Comparison of ENCODE assay signal across 25 mouse cellular contexts in the genomic region with DNA sequence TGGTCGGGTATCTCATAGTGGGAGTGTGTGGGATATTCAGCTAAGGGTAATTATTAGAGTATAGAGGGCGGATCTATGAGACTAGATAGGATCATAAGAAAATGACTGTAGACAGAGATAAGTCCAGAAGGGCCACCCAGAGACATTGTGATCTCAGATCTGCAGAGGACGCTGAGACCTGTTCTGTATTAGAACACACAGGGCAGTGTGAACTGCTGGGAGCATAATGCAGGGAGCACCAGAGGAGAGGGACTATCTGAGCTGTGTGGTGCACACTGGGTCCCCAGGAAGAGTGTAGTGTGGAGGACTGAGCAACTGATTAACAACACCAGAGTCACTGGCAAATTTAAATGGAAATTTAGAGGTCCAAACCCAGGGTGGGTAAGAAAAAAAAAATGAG.
DNase-seq lines count a peak whose midpoint lies in the region; ATAC-seq and TF ChIP-seq lines count a peak whose summit lies in the region.
"Had no signal": no experiment of that assay in that cellular context is flagged by ENCODE, and none has a peak within 500 bp of the region (broad histone marks: within the 10 kb centered on the region; RNA-seq: fewer than 3 reads in every experiment).

No protein-coding gene starts in this region.

- no peak for TF ChIP-seq CTCF in G1E (IDR thresholded peaks at IDR 0.05; ENCODE audit: low read depth, low read length)
- no peak for TF ChIP-seq CTCF in gastrocnemius, adult 2 months (IDR thresholded peaks at IDR 0.05)

- H3K4me3 ChIP-seq in G1E (ENCODE audit: low read depth, low read length) = no peak overlapping the region
- H3K4me3 ChIP-seq in liver, embryonic 15.5 days (replicated peaks) = no peak overlapping the region
- H3K4me3 ChIP-seq in gastrocnemius, adult 2 months = no peak overlapping the region
- H3K4me3 ChIP-seq: embryonic facial prominence, embryonic 12.5 days; embryonic facial prominence, embryonic 15.5 days; heart, embryonic 12.5 days; heart, embryonic 15.5 days; hindbrain, embryonic 10.5 days; hindbrain, embryonic 13.5 days had no signal

- H3K9me3 ChIP-seq in G1E (replicated peaks) = no peaks in the 10 kb centered on the region
- H3K9me3 ChIP-seq in liver, embryonic 15.5 days (replicated peaks) = no peaks in the 10 kb centered on the region
- H3K9me3 ChIP-seq: embryonic facial prominence, embryonic 12.5 days; embryonic facial prominence, embryonic 15.5 days; heart, embryonic 12.5 days; heart, embryonic 15.5 days; hindbrain, embryonic 10.5 days; hindbrain, embryonic 13.5 days had no signal

- peaks cover 15% of the 10 kb centered on the region for H3K4me1 ChIP-seq in G1E (ENCODE audit: insufficient read depth, low read depth, low read length)
- peaks cover 10% of the 10 kb centered on the region; the same call in 1 of the 2 replicates for H3K4me1 ChIP-seq in liver, embryonic 15.5 days (replicated peaks)
- H3K4me1 ChIP-seq: hindbrain, embryonic 10.5 days had no signal

- WGBS in liver, embryonic 15.5 days (ENCODE audit: insufficient replicate concordance) = 43% methylated on average over 3 of the region's 3 CpGs

- no peaks in the 10 kb centered on the region for H3K27me3 ChIP-seq in G1E (ENCODE audit: insufficient read depth, low read length)
- no peaks in the 10 kb centered on the region for H3K27me3 ChIP-seq in liver, embryonic 15.5 days
- H3K27me3 ChIP-seq: embryonic facial prominence, embryonic 12.5 days; embryonic facial prominence, embryonic 15.5 days; heart, embryonic 12.5 days; heart, embryonic 15.5 days; hindbrain, embryonic 13.5 days; Patski had no signal

- H3K36me3 ChIP-seq in G1E (replicated peaks) = no peaks in the 10 kb centered on the region
- H3K36me3 ChIP-seq in liver, embryonic 15.5 days (replicated peaks) = no peaks in the 10 kb centered on the region
- H3K36me3 ChIP-seq: embryonic facial prominence, embryonic 12.5 days; embryonic facial prominence, embryonic 15.5 days; heart, embryonic 12.5 days; heart, embryonic 15.5 days; hindbrain, embryonic 10.5 days; hindbrain, embryonic 13.5 days had no signal

- no peak overlapping the region for H3K4me2 ChIP-seq in liver, embryonic 15.5 days
- H3K4me2 ChIP-seq: embryonic facial prominence, embryonic 12.5 days; embryonic facial prominence, embryonic 15.5 days; heart, embryonic 12.5 days; heart, embryonic 15.5 days; hindbrain, embryonic 13.5 days had no signal

- ATAC-seq in G1E (ENCODE audit: extremely low read depth, insufficient number of reproducible peaks, low FRiP score, poor library complexity, severe bottlenecking) = peak; percentile 74
- peak; percentile 42 for ATAC-seq in liver, embryonic 15.5 days (ENCODE audit: insufficient read depth)
- ATAC-seq: forebrain, embryonic 14.5 days; forebrain, postnatal 0 days; hindbrain, embryonic 16.5 days; Patski had no signal

- DNase-seq in heart, adult 11 months = peak; percentile 48
- no peak for DNase-seq in heart, adult 9 months (ENCODE audit: low spot score in 2 of 2)
- no peak for DNase-seq in G1E (ENCODE audit: low spot score)
- no peak for DNase-seq in gastrocnemius, adult 2 months
- DNase-seq in urinary bladder, postnatal 14 days (ENCODE audit: low spot score) = no peak
- DNase-seq: adrenal gland, postnatal 10 days; adrenal gland, postnatal 36 days; cerebellum, adult 18-20 months; cerebellum, adult 9-10 months; cerebellum, postnatal 14 days; forebrain, postnatal 0 days; gastrocnemius, postnatal 10 days; gastrocnemius, postnatal 36 days; heart, postnatal 10 days; heart, postnatal 36 days had no signal

- no peak overlapping the region for H3K27ac ChIP-seq in liver, embryonic 15.5 days (replicated peaks)
- H3K27ac ChIP-seq in gastrocnemius, adult 2 months = no peak overlapping the region
- H3K27ac ChIP-seq: embryonic facial prominence, embryonic 12.5 days; embryonic facial prominence, embryonic 15.5 days; heart, embryonic 15.5 days; hindbrain, embryonic 10.5 days; hindbrain, embryonic 13.5 days had no signal

- H3K9ac ChIP-seq in liver, embryonic 15.5 days = no peak overlapping the region
- H3K9ac ChIP-seq: embryonic facial prominence, embryonic 12.5 days; embryonic facial prominence, embryonic 15.5 days; forebrain, postnatal 0 days; heart, embryonic 12.5 days; heart, embryonic 15.5 days; hindbrain, embryonic 13.5 days had no signal

- intact Hi-C loops in gastrocnemius, adult 2 months (cut with DNase I) = no loop called here
